Mouse (Mus musculus): ENCODE results near the gene Cib2. TPM values are rescaled to one million over a fixed set of nuclear protein-coding genes. Genes with fewer than 3 reads are reported as not detected.
A peak's percentile ranks its signal among the peaks of the same experiment; 100 is the strongest.
"Not testable (repeated sequence)": the region's sequence is repeated elsewhere in the genome, so short reads cannot be mapped to it uniquely, and the experiment has no call there.

The Cib2 gene
- polyA plus RNA-seq (2015; fragmentation: Nextera tagmentation; extraction: Ambion mirVana) = 18.0 and 19.2 TPM in 2 replicates

DNA sequence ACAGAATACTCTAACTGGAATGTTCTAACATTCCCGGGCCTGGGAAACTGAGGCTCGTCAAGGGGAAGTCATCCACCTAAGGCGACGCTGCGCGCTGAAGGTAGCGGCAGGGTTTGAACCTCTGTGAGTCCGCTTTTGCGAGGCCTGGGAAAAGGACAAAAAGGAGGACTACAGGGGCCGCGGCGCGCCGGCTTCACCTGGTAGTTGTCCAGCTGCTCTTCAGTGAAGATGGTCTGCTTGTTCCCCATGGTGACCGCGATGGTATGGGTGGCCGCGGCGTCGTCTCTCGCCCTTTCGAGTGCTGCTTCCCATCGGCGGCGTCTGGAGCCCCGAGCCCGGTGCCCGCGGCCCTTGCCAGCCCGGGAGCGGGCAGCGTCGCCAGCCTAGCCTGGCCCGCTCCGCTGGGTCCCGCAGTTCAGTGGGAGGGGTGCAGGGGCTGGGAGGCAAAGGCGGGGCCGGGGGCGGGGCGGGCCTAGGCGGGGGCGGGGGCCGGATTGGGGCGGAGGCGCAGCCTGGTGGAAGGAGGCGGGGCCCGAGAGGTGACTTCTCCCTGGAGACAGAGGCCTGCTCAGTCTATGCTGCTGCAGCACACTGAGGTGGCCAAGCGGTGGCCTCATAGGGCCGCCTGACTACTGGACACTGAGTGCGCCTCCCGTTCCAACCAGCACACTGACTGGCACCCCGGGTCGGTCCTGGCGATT is at the start of gene Cib2:
Gene Cib2, minus strand, starts transcription at position 448 of the 701 bp plus-strand sequence.
- no peaks in the 10 kb centered on the region for H3K36me3 ChIP-seq (ENCODE audit: insufficient read depth, low read length)
- DNase-seq (ENCODE audit: low spot score) (peak; percentile 92), ATAC-seq (replicated peaks; ENCODE audit: low FRiP score, low read depth) (peak; percentile 97)
- peak within 1 kb of the TSS; percentile 55 for H3K4me3 ChIP-seq (replicated peaks; ENCODE audit: low read depth, low read length)
- peak; percentile 39; the same call in 1 of the 2 replicates for TF ChIP-seq CTCF (IDR thresholded peaks at IDR 0.05; ENCODE audit: low read depth)
- peak within 1 kb of the TSS; percentile 91 for H3K4me2 ChIP-seq (ENCODE audit: low read length)
- 0 out of 2 replicates have a peak, but pooled peaks cover 6% of the 10 kb centered on the region for H3K4me1 ChIP-seq (replicated peaks; ENCODE audit: insufficient read depth, low read length)
- H3K9me3 ChIP-seq (replicated peaks; ENCODE audit: low read length) = no peaks in the 10 kb centered on the region
- H3K9ac ChIP-seq (ENCODE audit: low read depth, low read length) = peak within 1 kb of the TSS; percentile 65
- H3K27ac ChIP-seq = no peak within 1 kb of the TSS
- no peaks in the 10 kb centered on the region for H3K27me3 ChIP-seq (ENCODE audit: insufficient read depth, low read length)
- 1% methylated on average over 53 of the region's 54 CpGs for WGBS

DNA sequence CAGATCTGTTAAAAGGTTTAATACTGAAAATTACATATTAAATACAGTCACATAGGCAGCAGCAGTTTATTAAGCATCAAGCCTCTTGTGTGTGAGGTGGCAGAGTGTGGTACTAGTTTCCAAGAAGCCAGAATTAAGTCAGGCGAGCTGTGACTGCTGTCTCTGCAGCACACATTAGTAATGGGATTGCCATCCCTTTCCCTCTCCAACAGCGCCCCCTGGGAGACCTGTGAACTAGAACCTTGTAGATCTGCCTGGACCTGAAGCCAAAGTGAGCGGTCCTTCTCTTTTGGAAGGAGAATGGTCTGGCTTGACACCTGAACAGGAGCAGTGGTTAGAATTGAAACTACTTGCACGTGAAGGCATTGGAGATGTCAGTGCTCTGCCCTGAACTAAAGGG is 44.9 kb upstream of the Cib2 start:
- Histone ChIP-seq H3K4me3 (replicated peaks; ENCODE audit: low read depth, low read length) (no peak overlapping the region), H3K4me1 (replicated peaks; ENCODE audit: insufficient read depth, low read length) (no peaks in the 10 kb centered on the region), H3K36me3 (ENCODE audit: insufficient read depth, low read length) (peaks cover 29% of the 10 kb centered on the region), H3K9me3 (replicated peaks; ENCODE audit: low read length) (no peaks in the 10 kb centered on the region), H3K4me2 (ENCODE audit: low read length) (no peak overlapping the region), H3K27me3 (ENCODE audit: insufficient read depth, low read length) (no peaks in the 10 kb centered on the region), H3K27ac (no peak overlapping the region), H3K9ac (ENCODE audit: low read depth, low read length) (no peak overlapping the region)
- peak; percentile 71 for TF ChIP-seq CTCF (IDR thresholded peaks at IDR 0.05; ENCODE audit: low read depth)
- no peak for ATAC-seq (replicated peaks; ENCODE audit: low FRiP score, low read depth)
- WGBS = 59% methylated on average over 4 of the region's 4 CpGs
- peak; percentile 48 for DNase-seq (ENCODE audit: low spot score)

DNA sequence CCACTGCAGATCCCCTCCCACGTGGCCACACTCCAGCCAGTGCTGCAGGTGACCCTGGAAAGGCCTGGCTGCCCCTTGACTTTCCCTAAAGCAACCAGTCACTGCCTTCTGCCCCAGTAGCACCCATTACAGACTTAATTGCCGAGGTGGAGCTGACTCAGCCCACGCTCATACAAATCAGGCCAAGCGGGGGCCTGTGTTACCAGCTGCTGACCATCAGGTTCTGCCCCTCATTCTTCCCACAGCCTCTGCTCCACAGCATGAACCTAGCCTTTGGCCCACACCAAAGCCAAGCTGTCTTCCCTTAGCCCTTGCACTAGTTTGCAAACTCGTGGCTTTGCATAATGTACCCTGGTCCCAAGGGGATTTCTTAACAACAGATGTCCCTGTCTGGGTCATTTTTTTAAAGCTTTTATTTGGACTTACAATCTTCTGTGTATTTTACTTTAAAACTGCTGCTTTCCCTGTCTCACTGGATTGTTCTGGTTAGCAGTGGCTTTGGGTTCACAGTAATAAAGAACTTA is 44.2 kb upstream of the Cib2 start:
- Histone ChIP-seq H3K9ac (ENCODE audit: low read depth, low read length) (no peak overlapping the region), H3K4me3 (replicated peaks; ENCODE audit: low read depth, low read length) (no peak overlapping the region), H3K36me3 (ENCODE audit: insufficient read depth, low read length) (peaks cover 35% of the 10 kb centered on the region), H3K9me3 (replicated peaks; ENCODE audit: low read length) (no peaks in the 10 kb centered on the region), H3K4me1 (replicated peaks; ENCODE audit: insufficient read depth, low read length) (no peaks in the 10 kb centered on the region), H3K27ac (no peak overlapping the region), H3K4me2 (ENCODE audit: low read length) (no peak overlapping the region), H3K27me3 (ENCODE audit: insufficient read depth, low read length) (no peaks in the 10 kb centered on the region)
- WGBS = 56% methylated on average over 5 of the region's 5 CpGs
- ATAC-seq (replicated peaks; ENCODE audit: low FRiP score, low read depth) (no peak), DNase-seq (ENCODE audit: low spot score) (no peak)
- TF ChIP-seq CTCF (IDR thresholded peaks at IDR 0.05; ENCODE audit: low read depth) = no peak

DNA sequence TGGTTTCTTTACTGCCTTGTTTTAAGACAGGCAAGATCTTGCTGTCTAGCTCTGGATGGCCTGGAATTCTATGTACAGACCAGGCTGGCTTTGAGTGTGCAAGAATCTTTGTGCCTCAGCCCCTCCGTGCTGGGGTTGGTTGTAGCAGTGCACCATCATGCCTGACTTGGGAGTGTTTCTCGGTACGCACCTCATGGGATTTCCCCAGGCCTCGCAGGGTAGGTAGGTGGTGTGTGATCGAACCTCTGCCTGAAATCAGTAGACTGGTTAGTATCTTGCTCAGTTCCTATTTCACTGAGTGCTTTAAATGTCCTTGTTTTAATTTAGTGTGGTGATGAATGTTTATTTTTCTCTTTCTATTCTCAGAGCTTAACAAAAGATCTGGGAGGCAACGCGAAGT is 42.9 kb upstream of the Cib2 start:
- H3K36me3 ChIP-seq (ENCODE audit: insufficient read depth, low read length) = peaks cover 47% of the 10 kb centered on the region
- no peak overlapping the region for H3K27ac ChIP-seq
- H3K9ac ChIP-seq (ENCODE audit: low read depth, low read length) = no peak overlapping the region
- 87% methylated on average over 7 of the region's 7 CpGs for WGBS
- H3K4me1 ChIP-seq (replicated peaks; ENCODE audit: insufficient read depth, low read length) = no peaks in the 10 kb centered on the region
- H3K27me3 ChIP-seq (ENCODE audit: insufficient read depth, low read length) = no peaks in the 10 kb centered on the region
- DNase-seq (ENCODE audit: low spot score) (no peak), ATAC-seq (replicated peaks; ENCODE audit: low FRiP score, low read depth) (no peak)
- TF ChIP-seq CTCF (IDR thresholded peaks at IDR 0.05; ENCODE audit: low read depth) = no peak
- no peaks in the 10 kb centered on the region for H3K9me3 ChIP-seq (replicated peaks; ENCODE audit: low read length)
- H3K4me3 ChIP-seq (replicated peaks; ENCODE audit: low read depth, low read length) = no peak overlapping the region
- no peak overlapping the region for H3K4me2 ChIP-seq (ENCODE audit: low read length)

DNA sequence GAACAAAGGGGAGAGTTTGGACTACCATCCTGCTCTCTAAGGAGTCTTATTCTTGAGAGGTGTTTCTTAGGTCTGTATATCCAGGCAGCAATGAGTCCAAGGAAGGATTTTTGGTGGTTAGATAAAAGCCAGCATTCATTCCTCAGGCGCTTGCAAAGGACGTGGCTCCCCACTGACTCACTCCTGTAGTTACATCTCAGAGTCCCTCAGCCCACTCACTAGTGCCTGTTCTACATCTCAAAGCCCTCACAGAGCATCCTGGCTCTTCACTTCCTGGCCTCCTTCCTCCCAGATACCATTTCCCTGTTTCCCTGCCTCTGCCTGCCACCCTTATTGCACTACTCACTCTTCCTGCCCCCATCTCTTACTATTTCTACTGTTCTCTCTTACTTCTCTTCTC is 42.4 kb upstream of the Cib2 start:
- H3K36me3 ChIP-seq (ENCODE audit: insufficient read depth, low read length) = peaks cover 52% of the 10 kb centered on the region
- 88% methylated on average over 2 of the region's 2 CpGs for WGBS
- no peak overlapping the region for H3K27ac ChIP-seq

DNA sequence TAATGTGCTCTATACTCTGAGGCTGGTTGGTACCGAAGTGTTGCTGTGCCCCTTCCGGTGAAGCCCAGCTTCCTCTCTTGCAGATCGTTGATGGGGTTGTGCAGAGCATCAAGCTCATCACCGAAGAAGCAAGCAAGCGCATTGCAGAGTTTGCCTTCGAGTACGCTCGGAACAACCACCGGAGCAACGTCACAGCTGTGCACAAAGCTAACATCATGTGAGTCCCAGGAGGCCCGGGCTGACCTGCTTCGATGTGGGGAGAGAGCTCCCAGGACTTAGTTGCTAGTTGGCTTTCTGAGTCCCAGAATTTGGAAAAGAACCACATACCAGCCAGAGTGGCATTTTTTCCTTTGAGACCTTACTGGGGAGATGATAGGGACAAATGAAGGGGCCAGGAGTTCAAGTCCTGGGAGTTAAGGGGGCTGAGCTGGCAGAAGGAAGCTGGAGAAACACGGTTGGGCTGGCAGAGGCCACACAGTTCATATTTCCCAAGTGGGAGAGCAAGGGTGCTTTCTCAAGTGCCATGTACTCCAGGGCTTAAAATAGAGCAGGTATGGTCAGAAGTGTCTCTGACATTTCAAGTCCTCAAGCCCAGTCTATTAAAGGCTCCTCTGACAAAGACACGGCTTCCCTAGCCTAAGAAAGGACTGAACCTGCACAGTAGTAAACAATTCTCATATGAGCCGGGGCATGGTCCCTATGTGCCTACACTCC is 36.9 kb upstream of the Cib2 start:
- no peak for TF ChIP-seq CTCF (IDR thresholded peaks at IDR 0.05; ENCODE audit: low read depth)
- no peak for ATAC-seq (replicated peaks; ENCODE audit: low FRiP score, low read depth)
- H3K27ac ChIP-seq = no peak overlapping the region
- no peaks in the 10 kb centered on the region for H3K27me3 ChIP-seq (ENCODE audit: insufficient read depth, low read length)
- H3K4me1 ChIP-seq (replicated peaks; ENCODE audit: insufficient read depth, low read length) = no peaks in the 10 kb centered on the region
- H3K36me3 ChIP-seq (ENCODE audit: insufficient read depth, low read length) = peaks cover 71% of the 10 kb centered on the region
- no peaks in the 10 kb centered on the region for H3K9me3 ChIP-seq (replicated peaks; ENCODE audit: low read length)
- no peak overlapping the region for H3K4me3 ChIP-seq (replicated peaks; ENCODE audit: low read depth, low read length)
- H3K9ac ChIP-seq (ENCODE audit: low read depth, low read length) = no peak overlapping the region
- DNase-seq (ENCODE audit: low spot score) = no peak
- no peak overlapping the region for H3K4me2 ChIP-seq (ENCODE audit: low read length)
- WGBS = 94% methylated on average over 15 of the region's 15 CpGs

More for the DNA sequence above, 42.4 kb upstream of the Cib2 start:
- H3K4me2 ChIP-seq (ENCODE audit: low read length) = no peak overlapping the region
- TF ChIP-seq CTCF (IDR thresholded peaks at IDR 0.05; ENCODE audit: low read depth) = no peak
- no peaks in the 10 kb centered on the region for H3K4me1 ChIP-seq (replicated peaks; ENCODE audit: insufficient read depth, low read length)
- no peak overlapping the region for H3K4me3 ChIP-seq (replicated peaks; ENCODE audit: low read depth, low read length)
- H3K9me3 ChIP-seq (replicated peaks; ENCODE audit: low read length) = no peaks in the 10 kb centered on the region
- DNase-seq (ENCODE audit: low spot score) (no peak), ATAC-seq (replicated peaks; ENCODE audit: low FRiP score, low read depth) (no peak)
- no peak overlapping the region for H3K9ac ChIP-seq (ENCODE audit: low read depth, low read length)
- no peaks in the 10 kb centered on the region for H3K27me3 ChIP-seq (ENCODE audit: insufficient read depth, low read length)

DNA sequence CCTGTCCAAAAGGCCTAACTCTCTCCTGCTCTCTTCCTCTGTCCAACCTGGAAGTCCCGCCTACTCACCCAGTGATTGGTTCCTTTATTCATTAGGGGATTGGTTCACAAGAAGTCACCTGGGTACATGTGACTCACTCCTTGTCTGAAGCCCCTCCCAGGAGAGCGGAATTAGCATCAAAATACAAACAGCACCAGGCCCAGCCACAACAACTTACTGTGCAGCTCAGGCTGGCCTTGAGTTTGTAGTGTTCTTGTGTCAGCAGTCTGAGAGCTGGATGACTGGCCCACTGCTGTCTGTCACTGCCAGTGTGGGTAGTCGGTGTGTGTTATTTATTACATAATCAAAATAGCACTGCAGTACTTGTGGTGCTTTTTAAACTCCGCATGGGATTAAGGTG is 33.6 kb upstream of the Cib2 start:
- DNase-seq (ENCODE audit: low spot score) = not testable (repeated sequence)
- H3K36me3 ChIP-seq (ENCODE audit: insufficient read depth, low read length) = peaks cover 60% of the 10 kb centered on the region
- 80% methylated on average over 4 of the region's 4 CpGs for WGBS

More for the DNA sequence above, 33.6 kb upstream of the Cib2 start:
- H3K4me2 ChIP-seq (ENCODE audit: low read length); H3K27ac ChIP-seq; H3K4me3 ChIP-seq (replicated peaks; ENCODE audit: low read depth, low read length); H3K9me3 ChIP-seq (replicated peaks; ENCODE audit: low read length); H3K27me3 ChIP-seq (ENCODE audit: insufficient read depth, low read length); H3K4me1 ChIP-seq (replicated peaks; ENCODE audit: insufficient read depth, low read length); H3K9ac ChIP-seq (ENCODE audit: low read depth, low read length): not testable (repeated sequence)
- 0 out of 2 replicates have a peak, but pooled peaks have one; percentile 17 for ATAC-seq (replicated peaks; ENCODE audit: low FRiP score, low read depth)

Data from kidney, postnatal 0 days (tissue).